Mouse (Mus musculus) MEL (cell line): ENCODE results near the gene S100pbp. TPM values are rescaled to one million over a fixed set of nuclear protein-coding genes. Genes with fewer than 3 reads are reported as not detected.

Experiments used
- DNase-seq: peaks from one replicate; pipeline ENCODE4 v3.0.0; 2011; ENCODE audit warnings: low read depth, low spot score
- H3K27ac ChIP-seq: 2 replicates; pipeline ENCODE4 v1.5.1; 2012; ENCODE audit warnings: low read depth, mild to moderate bottlenecking, control low read depth, low read length, moderate library complexity; ENCODE audit not compliant: control insufficient read depth
- H3K27me3 ChIP-seq, 2 experiments: fragments of 150-350 bp in 1 of 2; sonication (generic) in 1 of 2; 2 replicates each; pipeline ENCODE4 v1.6.1; 2012; ENCODE audit warnings: low read length in 2 of 2, mild to moderate bottlenecking in 2 of 2, improper control_type of control experiment in 1 of 2, moderate library complexity in 1 of 2; ENCODE audit not compliant: insufficient read depth in 2 of 2, control insufficient read depth in 1 of 2
- H3K36me3 ChIP-seq, 2 experiments: 2 replicates each; pipeline ENCODE4 v1.6.1; 2012 to 2014; ENCODE audit warnings: low read length in 2 of 2, improper control_type of control experiment in 1 of 2, inconsistent platforms in 1 of 2, mild to moderate bottlenecking in 1 of 2; ENCODE audit not compliant: insufficient read depth in 2 of 2, control insufficient read depth in 1 of 2
- H3K4me1 ChIP-seq, 2 experiments: fragments of 150-350 bp in 1 of 2; sonication (generic) in 1 of 2; 2 replicates each; pipeline ENCODE4 v1.6.1; 2012; ENCODE audit warnings: low read length in 2 of 2, improper control_type of control experiment in 1 of 2, mild to moderate bottlenecking in 1 of 2; ENCODE audit not compliant: insufficient read depth in 2 of 2, control insufficient read depth in 1 of 2
- H3K4me3 ChIP-seq, 2 experiments: fragments of 150-350 bp in 1 of 2; sonication (generic) in 1 of 2; 2 replicates each; pipeline ENCODE4 v1.5.1; 2012; ENCODE audit warnings: low read depth in 2 of 2, low read length in 2 of 2, mild to moderate bottlenecking in 2 of 2, moderate library complexity in 2 of 2, control low read depth in 1 of 2, improper control_type of control experiment in 1 of 2; ENCODE audit not compliant: control insufficient read depth in 1 of 2, insufficient read depth in 1 of 2
- H3K79me2 ChIP-seq: 2 replicates; pipeline ENCODE4 v1.6.1; 2012; ENCODE audit warnings: mild to moderate bottlenecking, low read length, moderate library complexity; ENCODE audit not compliant: control insufficient read depth, poor library complexity, insufficient read depth
- H3K9ac ChIP-seq: 2 replicates; pipeline ENCODE4 v1.6.1; 2012; ENCODE audit warnings: low read depth, mild to moderate bottlenecking, control low read depth, low read length, moderate library complexity; ENCODE audit not compliant: control insufficient read depth, poor library complexity, severe bottlenecking
- H3K9me3 ChIP-seq: fragments of 150-350 bp; sonication (generic); replicated peaks from 2 replicates; pipeline ENCODE4 v1.6.1; 2012; ENCODE audit warnings: mild to moderate bottlenecking, low read length, improper control_type of control experiment, moderate library complexity; ENCODE audit not compliant: insufficient read depth
- CTCF ChIP-seq, 3 experiments: IDR thresholded peaks in 2 of 3; conservative IDR thresholded peaks in 1 of 3; 2 replicates each; pipeline ENCODE4 v1.5.1; 2011 to 2012; ENCODE audit warnings: low read length in 3 of 3, low read depth in 2 of 3, mild to moderate bottlenecking in 2 of 3, improper control_type of control experiment in 1 of 3, inconsistent platforms in 1 of 3, mixed read lengths in 1 of 3, moderate library complexity in 1 of 3; ENCODE audit not compliant: control insufficient read depth in 1 of 3, insufficient read depth in 1 of 3, poor library complexity in 1 of 3, severe bottlenecking in 1 of 3
- EP300 ChIP-seq, 2 experiments: IDR thresholded peaks; 2 replicates each; pipeline ENCODE4 v1.6.1; 2011; ENCODE audit warnings: improper control_type of control experiment in 2 of 2, low read length in 2 of 2, low read depth in 1 of 2, mild to moderate bottlenecking in 1 of 2
- GATA1 ChIP-seq: IDR thresholded peaks from 2 replicates; pipeline ENCODE4 v1.6.1; 2011; ENCODE audit warnings: low read depth, low read length, improper control_type of control experiment
- KAT2A ChIP-seq: conservative IDR thresholded peaks from 2 replicates; pipeline ENCODE4 v1.6.1; 2012; ENCODE audit warnings: low read depth, low read length, improper control_type of control experiment, inconsistent platforms
- MAFK ChIP-seq: IDR thresholded peaks from 2 replicates; pipeline ENCODE4 v1.6.1; 2011; ENCODE audit warnings: low read depth, mild to moderate bottlenecking, low read length, improper control_type of control experiment, borderline replicate concordance
- MAX ChIP-seq: IDR thresholded peaks from 2 replicates; pipeline ENCODE4 v1.6.1; 2011; ENCODE audit warnings: low read length, improper control_type of control experiment
- MYC ChIP-seq: IDR thresholded peaks from 2 replicates; pipeline ENCODE4 v1.6.1; 2011; ENCODE audit warnings: low read depth, mild to moderate bottlenecking, low read length, improper control_type of control experiment, moderate library complexity
- NELFE ChIP-seq: IDR thresholded peaks from 2 replicates; pipeline ENCODE4 v1.6.1; 2011; ENCODE audit warnings: low read depth, low read length, improper control_type of control experiment
- POLR2A ChIP-seq, 2 experiments: IDR thresholded peaks; 2 replicates each; pipeline ENCODE4 v1.6.1; 2011 to 2012; ENCODE audit warnings: low read length in 2 of 2, mild to moderate bottlenecking in 2 of 2, control low read depth in 1 of 2, improper control_type of control experiment in 1 of 2, low read depth in 1 of 2, moderate library complexity in 1 of 2; ENCODE audit not compliant: control insufficient read depth in 1 of 2, insufficient read depth in 1 of 2, poor library complexity in 1 of 2
- RAD21 ChIP-seq: IDR thresholded peaks from 2 replicates; pipeline ENCODE4 v1.6.1; 2011; ENCODE audit warnings: mild to moderate bottlenecking, low read depth, low read length, improper control_type of control experiment
- SIN3A ChIP-seq: IDR thresholded peaks from 2 replicates; pipeline ENCODE4 v1.6.1; 2012; ENCODE audit warnings: low read length, improper control_type of control experiment, inconsistent platforms
- TCF12 ChIP-seq: IDR thresholded peaks from 2 replicates; pipeline ENCODE4 v1.6.1; 2014; ENCODE audit warnings: low read depth, mild to moderate bottlenecking, inconsistent platforms, low read length, improper control_type of control experiment, moderate library complexity
- UBTF ChIP-seq: IDR thresholded peaks from 2 replicates; pipeline ENCODE4 v1.6.1; 2012; ENCODE audit warnings: low read depth, mild to moderate bottlenecking, inconsistent platforms, low read length, improper control_type of control experiment, moderate library complexity, borderline replicate concordance; ENCODE audit not compliant: insufficient read depth
- ZKSCAN1 ChIP-seq: IDR thresholded peaks from 2 replicates; pipeline ENCODE4 v1.6.1; 2012; ENCODE audit warnings: low read depth, mild to moderate bottlenecking, inconsistent platforms, low read length, improper control_type of control experiment, moderate library complexity
- polyA plus RNA-seq, 2 experiments: library from polyadenylated mRNA; stranded (reverse) in 1 of 2; unstranded in 1 of 2; fragments of >175 nt in 1 of 2; fragments of >200 nt in 1 of 2; gene quantifications; 2 replicates each; pipeline versions ENCODE4 v1.2.1 to v1.2.4; 2012; ENCODE audit warnings: low replicate concordance in 2 of 2, low read depth in 1 of 2; ENCODE audit not compliant: insufficient read length in 2 of 2, insufficient read depth in 1 of 2, missing spikeins in 1 of 2
- total RNA-seq: library from RNA; depleted of rRNA; stranded (reverse); fragments of 300-350 nt; gene quantifications from 2 replicates; pipeline ENCODE4 v1.2.3, GENCODE M21; 2012

Gene S100pbp
- total and polyA plus RNA-seq, 3 experiments, result 11.6 to 28.3 TPM; not detected in 1

DNA sequence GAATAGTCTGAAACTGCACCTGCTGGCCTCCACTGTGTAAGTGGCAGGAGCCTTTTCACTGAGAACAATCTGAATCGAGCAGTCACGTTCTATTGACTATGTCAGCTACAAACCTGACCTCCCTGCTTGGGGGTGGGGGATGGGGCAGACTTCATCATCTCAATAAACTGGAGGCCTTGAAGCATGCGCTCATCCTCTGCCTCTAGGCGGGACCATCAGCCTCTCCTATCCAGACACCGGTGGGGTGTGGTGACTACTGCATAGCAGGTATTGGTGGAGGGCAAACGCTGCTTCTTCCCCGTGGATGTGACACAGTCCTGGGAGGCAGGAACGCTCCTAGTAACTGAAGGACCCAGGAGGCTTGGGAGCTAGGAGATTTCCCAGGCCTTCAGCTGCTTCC is 41.4 kb upstream of the S100pbp start:
- DNase-seq, result no peak
- no peak overlapping the region for H3K9ac ChIP-seq
- H3K27me3 ChIP-seq, result no peaks in the 10 kb centered on the region
- no peak overlapping the region for H3K4me3 ChIP-seq
- H3K27ac ChIP-seq, result no peak overlapping the region
- H3K36me3 ChIP-seq, result peaks cover 0 to 27% of the 10 kb centered on the region in 2 experiments; a peak in 2 of 4 replicates
- peaks cover 21 to 45% of the 10 kb centered on the region in 2 experiments for H3K4me1 ChIP-seq
- no peaks in the 10 kb centered on the region for H3K9me3 ChIP-seq
- no peak for TF ChIP-seq MYC
- TF ChIP-seq EP300 (IDR thresholded peaks at IDR 0.05; ENCODE audit: low read depth in 1 of 2, low read length in 2 of 2), result no peak
- no peak for TF ChIP-seq MAFK
- TF ChIP-seq RAD21, result no peak
- TF ChIP-seq UBTF, result no peak
- no peak for TF ChIP-seq SIN3A
- TF ChIP-seq KAT2A, result no peak
- no peak for TF ChIP-seq CTCF (IDR thresholded peaks at IDR 0.05 in 2 of 3, conservative IDR thresholded peaks at IDR 0.05 in 1 of 3; ENCODE audit: control insufficient read depth in 1 of 3, insufficient read depth in 1 of 3, low read depth in 2 of 3, low read length in 3 of 3, poor library complexity in 1 of 3, severe bottlenecking in 1 of 3)
- no peak for TF ChIP-seq ZKSCAN1
- no peak for TF ChIP-seq POLR2A (IDR thresholded peaks at IDR 0.05; ENCODE audit: control insufficient read depth in 1 of 2, insufficient read depth in 1 of 2, low read depth in 1 of 2, low read length in 2 of 2, poor library complexity in 1 of 2)
- TF ChIP-seq MAX, result no peak
- TF ChIP-seq GATA1, result no peak
- H3K79me2 ChIP-seq, result no peaks in the 10 kb centered on the region

DNA sequence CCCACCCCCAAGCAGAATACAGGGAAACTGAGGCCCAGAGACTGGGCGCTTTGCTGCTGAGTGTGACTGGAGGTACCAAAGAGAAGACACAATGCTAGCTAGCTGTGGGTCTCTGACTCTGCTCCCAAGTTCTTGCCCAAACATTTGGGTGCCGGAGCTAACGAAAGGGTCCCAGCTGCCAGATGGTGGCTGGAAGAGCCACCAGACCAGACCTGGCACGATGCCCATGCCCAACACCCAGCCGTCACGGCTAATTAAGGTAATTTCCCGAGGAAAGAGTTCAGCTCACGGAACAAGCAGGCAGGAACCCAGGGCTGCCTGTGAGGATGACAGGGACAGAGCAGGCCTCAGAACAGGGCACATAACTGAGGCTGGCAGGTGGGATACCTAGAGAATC is 38.5 kb upstream of the S100pbp start:
- DNase-seq, result no peak
- Histone ChIP-seq H3K36me3 (peaks cover 0 to 11% of the 10 kb centered on the region in 2 experiments; a peak in 2 of 4 replicates), H3K79me2 (no peaks in the 10 kb centered on the region), H3K27me3 (no peaks in the 10 kb centered on the region), H3K27ac (no peak overlapping the region), H3K9ac (no peak overlapping the region), H3K4me1 (peaks cover 11 to 24% of the 10 kb centered on the region in 2 experiments), H3K9me3 (no peaks in the 10 kb centered on the region), H3K4me3 (no peak overlapping the region)
- no peak for TF ChIP-seq MYC
- no peak for TF ChIP-seq NELFE

DNA sequence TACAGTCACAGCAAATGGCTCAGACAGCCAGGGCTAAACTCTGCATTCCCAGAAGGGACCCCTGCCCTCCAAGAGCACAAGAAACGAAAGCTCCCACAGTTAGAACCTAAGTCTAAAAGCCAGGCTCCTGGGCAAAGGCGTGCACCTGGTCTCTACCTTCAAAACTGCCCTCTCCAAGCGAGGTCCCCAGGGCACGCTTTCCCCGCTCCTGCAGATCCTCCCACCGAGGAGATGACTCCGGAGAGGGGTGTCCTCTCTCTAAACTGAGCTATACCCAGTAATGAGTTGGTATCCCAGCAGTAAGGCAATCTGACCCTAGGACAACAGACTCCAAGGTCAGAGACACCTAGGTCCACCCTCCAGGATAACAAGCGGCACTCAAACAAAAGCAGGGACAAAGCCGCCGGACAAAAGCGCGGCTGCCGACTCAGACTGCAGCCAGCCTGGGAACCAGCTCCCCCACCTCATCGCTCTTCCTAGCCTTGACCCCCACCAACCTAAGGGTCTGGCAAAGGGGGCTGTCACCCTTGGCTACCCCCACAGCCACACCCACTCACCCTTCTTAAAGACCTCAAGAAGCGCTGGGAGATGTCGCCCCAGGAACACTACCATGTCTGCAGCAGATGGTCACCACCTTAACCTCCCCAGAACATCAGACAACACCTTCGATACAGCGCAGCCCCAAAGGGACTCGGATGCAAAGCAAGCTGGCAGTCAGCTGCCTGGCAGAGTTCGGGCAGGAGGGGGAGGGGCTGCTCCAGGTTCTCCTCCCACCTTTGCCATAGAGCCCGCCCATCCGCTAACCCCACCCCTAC is 37.9 kb upstream of the S100pbp start:
- H3K9ac ChIP-seq, result no peak overlapping the region
- DNase-seq, result no peak
- H3K79me2 ChIP-seq, result no peaks in the 10 kb centered on the region
- H3K36me3 ChIP-seq, result peaks cover 0 to 11% of the 10 kb centered on the region in 2 experiments; a peak in 2 of 4 replicates
- no peak for TF ChIP-seq TCF12
- no peaks in the 10 kb centered on the region for H3K9me3 ChIP-seq
- H3K4me3 ChIP-seq, result no peak overlapping the region
- peaks cover 10 to 19% of the 10 kb centered on the region in 2 experiments for H3K4me1 ChIP-seq
- no peak overlapping the region for H3K27ac ChIP-seq
- no peaks in the 10 kb centered on the region for H3K27me3 ChIP-seq
